Mouse (Mus musculus) heart, embryonic 14.5 days (tissue): ENCODE measurements around the gene Dtl. TPM values are rescaled to one million over a fixed set of nuclear protein-coding genes. Genes with fewer than 3 reads are reported as not detected.

Experiments used
- ATAC-seq: fragments of 200-750 bp; cut with Nextera tagmentation; 2 replicates; pipeline ENCODE4 v1.8.0; 2017; ENCODE audit warnings: low read depth, moderate TSS enrichment; ENCODE audit not compliant: insufficient number of reproducible peaks, insufficient read depth, low FRiP score
- H3K27ac ChIP-seq, 2 experiments: fragments of 200-500 bp in 1 of 2; fragments of 300-500 bp in 1 of 2; sonication (generic) in 1 of 2; replicated peaks in 1 of 2; 2 replicates each; pipeline ENCODE4 v1.5.1; 2012 to 2014; ENCODE audit warnings: low read depth in 2 of 2, low read length in 2 of 2, control low read depth in 1 of 2, mild to moderate bottlenecking in 1 of 2, mixed read lengths in 1 of 2; ENCODE audit not compliant: control insufficient read depth in 1 of 2, insufficient read depth in 1 of 2
- H3K27me3 ChIP-seq: fragments of 300-500 bp; sonication (generic); 2 replicates; pipeline ENCODE4 v1.6.1; 2014; ENCODE audit warnings: mild to moderate bottlenecking, low read length, control low read depth; ENCODE audit not compliant: control insufficient read depth, insufficient read depth
- H3K36me3 ChIP-seq: fragments of 300-500 bp; sonication (generic); 2 replicates; pipeline ENCODE4 v1.6.1; 2014; ENCODE audit warnings: mild to moderate bottlenecking, control low read depth, low read length, mixed read lengths; ENCODE audit not compliant: control insufficient read depth, insufficient read depth
- H3K4me1 ChIP-seq, 2 experiments: fragments of 200-500 bp in 1 of 2; fragments of 300-500 bp in 1 of 2; sonication (generic) in 1 of 2; 2 replicates each; pipeline ENCODE4 v1.6.1; 2012 to 2014; ENCODE audit warnings: low read length in 2 of 2, control low read depth in 1 of 2, mixed read lengths in 1 of 2; ENCODE audit not compliant: control insufficient read depth in 2 of 2, insufficient read depth in 2 of 2
- H3K4me2 ChIP-seq: fragments of 300-500 bp; sonication (generic); 2 replicates; pipeline ENCODE4 v1.6.1; 2014; ENCODE audit warnings: mild to moderate bottlenecking, low read length
- H3K4me3 ChIP-seq, 2 experiments: fragments of 200-500 bp in 1 of 2; fragments of 300-500 bp in 1 of 2; sonication (generic) in 1 of 2; 2 replicates each; pipeline ENCODE4 v1.5.1; 2012 to 2014; ENCODE audit warnings: low read length in 2 of 2, mild to moderate bottlenecking in 2 of 2, control low read depth in 1 of 2, low read depth in 1 of 2, moderate library complexity in 1 of 2; ENCODE audit not compliant: control insufficient read depth in 1 of 2, insufficient read depth in 1 of 2
- H3K9ac ChIP-seq: fragments of 300-500 bp; sonication (generic); 2 replicates; pipeline ENCODE4 v1.6.1; 2014; ENCODE audit warnings: mild to moderate bottlenecking, low read length
- H3K9me3 ChIP-seq: fragments of 300-500 bp; sonication (generic); 2 replicates; pipeline ENCODE4 v1.6.1; 2016; ENCODE audit warnings: low read length, control low read depth; ENCODE audit not compliant: control insufficient read depth
- WGBS: fragments of 180-500 bp; shearing (Covaris S2); extraction: QIAGEN DNeasy Blood & Tissue Kit; methylation state at CpG from one replicate; pipeline ENCODE4 v1.1.7; 2014; 5-methylcytosine and 5-hydroxymethylcytosine counted together
- polyA plus RNA-seq: library from polyadenylated mRNA; unstranded; fragments of >200 nt; fragmentation: Nextera tagmentation; extraction: Ambion mirVana; gene quantifications from 2 replicates; pipeline ENCODE4 v1.2.1, GENCODE M21; 2014

Gene Dtl
- polyA plus RNA-seq, 1 experiment from 2014 or later, result 27.2 TPM

DNA sequence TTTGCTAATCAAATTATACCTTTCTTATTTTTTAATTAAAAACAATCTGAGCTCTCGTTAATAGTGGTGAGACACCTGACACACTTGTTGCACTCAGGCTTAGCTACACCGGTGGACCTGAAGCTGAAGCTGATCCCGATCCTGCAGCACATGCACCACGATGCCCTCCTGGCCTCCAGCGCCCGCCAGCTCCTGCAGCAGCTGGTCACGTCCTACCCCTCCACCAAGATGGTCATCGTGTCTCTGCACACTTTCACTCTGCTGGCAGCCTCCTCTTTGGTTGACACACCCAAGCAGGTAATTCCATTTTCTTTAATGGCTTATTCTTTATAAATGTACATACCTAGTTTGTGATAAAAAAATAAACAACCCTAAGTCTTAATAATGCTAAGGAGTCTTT lies 20.7 kb upstream of the Dtl start:
- Histone ChIP-seq H3K4me1 (peaks cover 3 to 18% of the 10 kb centered on the region in 2 experiments; a peak in 3 of 4 replicates), H3K9me3 (no peaks in the 10 kb centered on the region), H3K9ac (no peak overlapping the region), H3K27ac (no peak overlapping the region), H3K36me3 (peaks cover 60% of the 10 kb centered on the region), H3K27me3 (no peaks in the 10 kb centered on the region), H3K4me2 (no peak overlapping the region), H3K4me3 (no peak overlapping the region)
- no peak for ATAC-seq
- 95% methylated on average over 8 of the region's 8 CpGs for WGBS

DNA sequence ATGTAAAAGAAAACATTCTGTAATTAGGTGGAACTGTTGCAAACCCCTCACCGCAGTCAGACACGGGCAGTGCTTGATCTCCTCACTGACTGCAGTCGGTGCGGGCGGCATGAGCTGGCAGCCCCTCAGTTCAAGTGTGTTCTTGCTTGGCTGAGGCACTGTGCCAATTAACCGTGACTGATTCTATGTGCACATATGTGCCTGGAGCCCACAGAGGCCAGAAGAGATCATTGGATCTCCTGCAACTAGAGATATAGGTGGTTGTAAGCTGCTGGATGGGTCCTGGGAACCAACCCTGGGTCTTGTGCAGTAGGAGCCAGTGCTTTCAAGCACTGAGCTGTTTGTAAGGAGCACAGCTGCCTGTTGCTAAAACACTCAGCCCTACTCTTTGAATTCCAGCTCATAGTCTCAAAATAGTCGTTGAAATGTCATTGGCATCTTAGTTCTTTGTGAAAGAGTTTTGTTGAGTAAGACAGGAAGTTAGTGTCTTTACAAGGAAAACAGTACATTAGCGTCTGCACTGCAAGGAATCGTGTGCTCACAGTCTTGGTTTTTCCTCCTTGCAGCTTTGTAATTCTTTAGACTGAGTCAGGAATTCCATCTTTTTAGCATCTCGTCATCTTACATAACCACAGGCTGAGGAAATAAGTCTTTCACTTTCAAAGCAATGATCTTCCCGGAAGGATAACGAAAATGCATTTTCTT lies 16.8 kb upstream of the Dtl start:
- Histone ChIP-seq H3K9me3 (no peaks in the 10 kb centered on the region), H3K36me3 (peaks cover 73% of the 10 kb centered on the region), H3K4me1 (peaks cover 3 to 18% of the 10 kb centered on the region in 2 experiments; a peak in 3 of 4 replicates), H3K4me2 (no peak overlapping the region), H3K9ac (no peak overlapping the region), H3K27me3 (no peaks in the 10 kb centered on the region), H3K4me3 (no peak overlapping the region), H3K27ac (peak overlapping the region; percentile 2 to 60; a peak in 3 of 4 replicates)
- ATAC-seq, result no peak
- WGBS, result 72% methylated on average over 12 of the region's 12 CpGs

DNA sequence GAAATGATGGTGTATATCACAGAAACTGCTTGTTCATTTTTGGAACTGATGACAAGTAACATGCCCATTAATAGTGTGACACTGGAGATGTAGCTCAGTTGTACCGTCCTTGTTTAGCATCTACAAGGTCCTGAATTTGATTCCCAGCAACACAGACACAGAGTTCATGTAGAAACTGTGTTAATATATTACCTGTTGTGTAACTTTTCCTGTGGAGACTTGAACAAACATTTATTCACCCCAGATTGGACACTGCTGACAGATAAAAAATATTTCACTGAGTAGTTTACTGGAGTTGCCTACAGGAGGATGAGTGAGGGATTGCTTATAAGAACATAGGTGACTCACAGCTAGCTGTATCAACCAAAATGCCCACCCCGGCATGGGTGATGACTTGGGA lies 13.4 kb upstream of the Dtl start:
- peaks cover 73% of the 10 kb centered on the region for H3K36me3 ChIP-seq
- no peak overlapping the region for H3K4me3 ChIP-seq
- no peak overlapping the region for H3K9ac ChIP-seq
- H3K27ac ChIP-seq, result no peak overlapping the region
- H3K9me3 ChIP-seq, result no peaks in the 10 kb centered on the region
- 91% methylated on average over 2 of the region's 2 CpGs for WGBS
- peaks cover 3 to 18% of the 10 kb centered on the region in 2 experiments; a peak in 3 of 4 replicates for H3K4me1 ChIP-seq
- no peak for ATAC-seq
- no peaks in the 10 kb centered on the region for H3K27me3 ChIP-seq
- H3K4me2 ChIP-seq, result no peak overlapping the region

DNA sequence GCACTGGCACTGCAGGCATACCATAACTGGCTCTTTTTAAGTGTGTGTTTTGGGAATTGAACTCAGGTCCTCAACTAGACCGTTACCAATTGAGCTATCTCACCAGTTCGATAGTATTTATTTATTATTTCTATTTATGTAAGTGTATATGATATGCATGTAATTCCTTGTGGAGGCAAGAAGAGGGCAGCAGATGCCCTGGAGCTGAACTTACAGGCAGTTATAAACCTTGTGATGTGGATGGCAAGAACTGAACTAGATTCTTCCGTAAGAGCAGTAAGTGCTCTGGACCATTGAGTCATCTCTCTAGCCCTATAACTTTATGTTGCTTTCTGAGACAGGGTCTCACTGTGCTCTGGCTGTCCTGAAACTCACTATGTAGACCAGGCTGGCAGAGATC lies 11.7 kb upstream of the Dtl start:
- Histone ChIP-seq H3K4me3 (no peak overlapping the region), H3K4me1 (peaks cover 2 to 7% of the 10 kb centered on the region in 2 experiments; a peak in 3 of 4 replicates), H3K4me2 (no peak overlapping the region), H3K36me3 (peaks cover 80% of the 10 kb centered on the region), H3K9ac (no peak overlapping the region), H3K27ac (no peak overlapping the region), H3K9me3 (no peaks in the 10 kb centered on the region), H3K27me3 (no peaks in the 10 kb centered on the region)
- WGBS, result 89% methylated on average over 3 of the region's 3 CpGs
- no peak for ATAC-seq

DNA sequence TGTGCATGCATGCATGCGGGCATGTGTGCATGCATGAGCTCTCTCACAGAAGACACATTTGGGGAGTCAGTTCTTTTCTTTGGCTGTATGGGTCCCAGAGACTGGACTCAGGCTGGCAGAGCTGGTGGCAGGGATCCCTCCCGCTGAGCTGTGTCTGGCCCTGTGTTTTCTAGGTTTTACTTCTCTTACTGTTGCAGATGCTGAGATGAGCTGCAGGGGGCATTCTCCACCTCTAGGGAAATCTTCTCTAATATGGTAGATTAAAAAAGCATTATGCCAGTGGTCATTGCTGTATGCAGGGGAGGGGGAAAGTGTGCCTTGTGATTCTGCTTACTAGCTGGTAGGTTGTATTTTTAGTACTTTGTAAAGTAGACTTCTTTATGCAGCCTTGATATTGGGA lies 10.4 kb upstream of the Dtl start:
- ATAC-seq, result no peak
- H3K27ac ChIP-seq, result no peak overlapping the region
- H3K4me3 ChIP-seq, result no peak overlapping the region
- no peak overlapping the region for H3K9ac ChIP-seq
- H3K4me1 ChIP-seq, result no peaks in the 10 kb centered on the region
- H3K27me3 ChIP-seq, result no peaks in the 10 kb centered on the region
- no peak overlapping the region for H3K4me2 ChIP-seq
- H3K36me3 ChIP-seq, result peaks cover 78% of the 10 kb centered on the region
- H3K9me3 ChIP-seq, result no peaks in the 10 kb centered on the region
- WGBS, result 76% methylated on average over 2 of the region's 2 CpGs

DNA sequence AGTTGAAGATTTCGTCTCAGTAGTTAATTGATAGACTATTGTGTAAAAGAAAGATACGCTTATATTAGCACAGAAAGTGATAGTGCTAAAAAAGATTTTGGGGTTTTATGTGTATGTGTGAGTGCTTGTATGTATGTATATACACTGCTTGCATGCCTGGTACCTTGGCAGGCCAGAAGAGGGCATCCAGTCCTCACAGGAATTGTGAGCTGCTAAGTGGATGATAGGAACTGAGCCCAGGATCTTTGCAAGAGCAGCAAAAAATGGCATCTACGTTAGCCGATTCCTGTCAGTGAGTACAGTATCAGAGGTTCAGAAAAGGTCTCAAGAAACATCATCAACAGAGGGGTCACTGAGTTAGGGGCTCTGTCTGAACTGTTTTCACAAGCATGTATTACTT lies 9.1 kb upstream of the Dtl start:
- Histone ChIP-seq H3K9ac (no peak overlapping the region), H3K27ac (no peak overlapping the region), H3K36me3 (peaks cover 67% of the 10 kb centered on the region), H3K9me3 (peaks cover 6% of the 10 kb centered on the region; the same call in 1 of the 2 replicates), H3K4me1 (no peaks in the 10 kb centered on the region), H3K4me2 (no peak overlapping the region), H3K4me3 (no peak overlapping the region), H3K27me3 (no peaks in the 10 kb centered on the region)
- 92% methylated on average over 4 of the region's 4 CpGs for WGBS
- no peak for ATAC-seq

DNA sequence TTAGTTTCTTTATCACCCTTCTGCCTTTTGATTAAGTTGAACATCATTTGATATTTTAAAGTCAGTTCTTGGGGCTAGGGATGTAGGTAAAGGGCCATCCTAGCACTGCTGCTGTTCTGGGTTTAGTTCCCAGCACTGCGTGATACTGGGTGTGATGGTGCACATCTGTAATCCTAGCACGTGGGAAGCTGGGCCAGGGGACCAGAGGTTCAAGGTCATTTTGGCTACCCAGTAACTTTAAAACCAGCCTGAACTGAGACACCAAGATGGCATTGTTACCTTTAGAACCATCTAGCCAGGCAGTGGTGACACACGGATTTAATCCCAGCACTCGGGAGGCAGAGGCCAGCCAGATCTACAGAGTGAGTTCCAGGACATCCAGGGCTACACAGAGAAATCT lies 8.5 kb upstream of the Dtl start:
- H3K27ac ChIP-seq, result no peak overlapping the region
- no peak overlapping the region for H3K4me3 ChIP-seq
- ATAC-seq, result no peak
- H3K9ac ChIP-seq, result no peak overlapping the region
- no peaks in the 10 kb centered on the region for H3K27me3 ChIP-seq
- H3K9me3 ChIP-seq, result peaks cover 6% of the 10 kb centered on the region; the same call in 1 of the 2 replicates
- no peak overlapping the region for H3K4me2 ChIP-seq
- H3K36me3 ChIP-seq, result peaks cover 62% of the 10 kb centered on the region
- H3K4me1 ChIP-seq, result no peaks in the 10 kb centered on the region
- WGBS, result 93% methylated on average over 4 of the region's 4 CpGs

DNA sequence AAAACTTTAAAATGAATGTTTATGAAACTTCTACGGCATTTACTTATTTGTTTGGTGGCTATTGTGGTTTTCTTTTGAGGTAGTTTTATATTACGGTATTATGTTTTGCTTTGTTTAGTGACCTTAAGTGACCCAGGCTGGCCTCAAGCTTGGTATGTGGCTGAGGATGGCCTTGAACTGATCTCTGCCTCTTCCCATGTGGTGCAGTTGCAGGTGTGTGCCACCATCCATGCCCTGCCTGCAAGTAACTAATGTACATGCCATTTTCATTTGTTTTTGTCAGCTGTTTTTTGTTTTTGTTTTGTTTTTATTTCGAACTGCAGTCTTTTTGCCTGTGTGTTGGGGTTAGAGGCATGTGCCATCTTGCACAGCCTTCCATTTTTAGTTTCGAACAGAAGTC lies 6.3 kb upstream of the Dtl start:
- Histone ChIP-seq H3K27ac (no peak overlapping the region), H3K9ac (no peak overlapping the region), H3K9me3 (peaks cover 6% of the 10 kb centered on the region; the same call in 1 of the 2 replicates), H3K4me1 (peaks cover 4 to 19% of the 10 kb centered on the region in 2 experiments), H3K4me3 (no peak overlapping the region), H3K4me2 (no peak overlapping the region), H3K36me3 (peaks cover 42% of the 10 kb centered on the region), H3K27me3 (no peaks in the 10 kb centered on the region)
- 92% methylated on average over 4 of the region's 4 CpGs for WGBS
- ATAC-seq, result no peak
